Mouse (Mus musculus) heart, adult 2 months (tissue): ENCODE measurements at regions not wholly inside any gene's neighbourhood (a gene's known extent, or its start where the extent isn't known, plus 50 kb on each side); places are given as distances from the start of the nearest gene placed in this dataset.

ENCODE experiments used
- CTCF ChIP-seq: fragments of 200-600 bp; IDR thresholded peaks from 2 replicates; pipeline ENCODE4 v1.8.1; 2022; ENCODE audit warnings: antibody characterized with exemption, mild to moderate bottlenecking, moderate library complexity
- EP300 ChIP-seq: fragments of 200-500 bp; IDR thresholded peaks from 2 replicates; pipeline ENCODE4 v1.6.1; 2011; ENCODE audit warnings: low read depth, low read length, control low read depth; ENCODE audit not compliant: insufficient read depth
- POLR2A ChIP-seq: fragments of 200-500 bp; IDR thresholded peaks from 2 replicates; pipeline ENCODE4 v1.6.1; 2011; ENCODE audit warnings: mild to moderate bottlenecking, low read depth, low read length, control low read depth; ENCODE audit not compliant: insufficient read depth

- TF ChIP-seq CTCF: no peak
- TF ChIP-seq POLR2A: no peak
- TF ChIP-seq EP300: no peak
Measured at GRCm38 (mm10) chr16:29764376-29764775, 185.2 kb downstream of the Opa1 start.
